ENCODE assay signal across 7 mouse cellular contexts in genomic region chr10:80265149-80265486, GRCm38 (mm10). TPM values are rescaled to one million over a fixed set of nuclear protein-coding genes. Genes with fewer than 3 reads are reported as not detected.
DNase-seq lines count a peak whose midpoint lies in the region; ATAC-seq and TF ChIP-seq lines count a peak whose summit lies in the region.

No protein-coding gene starts in this region.

- no peak for TF ChIP-seq CTCF in lung, embryonic 14.5 days (IDR thresholded peaks at IDR 0.05; ENCODE audit: low read depth)
- TF ChIP-seq CTCF in embryonic fibroblast, embryonic 13.5 days (IDR thresholded peaks at IDR 0.05; ENCODE audit: borderline replicate concordance, insufficient read depth, low read length): no peak
- TF ChIP-seq CTCF in olfactory bulb, adult 2 months (IDR thresholded peaks at IDR 0.05; ENCODE audit: insufficient read depth, low read depth, low read length): no peak

- H3K9ac ChIP-seq in lung, embryonic 14.5 days: peak overlapping the region; percentile 93
- H3K9ac ChIP-seq in limb, embryonic 11.5 days (ENCODE audit: low read length): peak overlapping the region; percentile 90

- H3K36me3 ChIP-seq in lung, embryonic 14.5 days (ENCODE audit: insufficient read depth): peaks cover 24% of the 10 kb centered on the region
- H3K36me3 ChIP-seq in limb, embryonic 11.5 days (ENCODE audit: control insufficient read depth, insufficient read depth, low read length): peaks cover 9% of the 10 kb centered on the region; the same call in 1 of the 2 replicates

- H3K4me3 ChIP-seq in lung, embryonic 14.5 days (ENCODE audit: low read depth, low read length): peak overlapping the region; percentile 89
- peak overlapping the region; percentile 99 for H3K4me3 ChIP-seq in embryonic fibroblast, embryonic 13.5 days (ENCODE audit: insufficient read depth, low read length)
- H3K4me3 ChIP-seq in limb, embryonic 11.5 days (ENCODE audit: low read depth, low read length): peak overlapping the region; percentile 59
- peak overlapping the region; percentile 86 for H3K4me3 ChIP-seq in olfactory bulb, adult 2 months (ENCODE audit: insufficient read depth, low read depth, low read length)

- H3K4me1 ChIP-seq in lung, embryonic 14.5 days (ENCODE audit: insufficient read depth): peaks cover 14% of the 10 kb centered on the region
- peaks cover 7% of the 10 kb centered on the region for H3K4me1 ChIP-seq in embryonic fibroblast, embryonic 13.5 days (ENCODE audit: control insufficient read depth, insufficient read depth, low read length)
- H3K4me1 ChIP-seq in limb, embryonic 11.5 days (ENCODE audit: control insufficient read depth, insufficient read depth, low read length): peaks cover 30% of the 10 kb centered on the region
- H3K4me1 ChIP-seq in olfactory bulb, adult 2 months (ENCODE audit: control insufficient read depth, insufficient read depth, low read length): peaks cover 40% of the 10 kb centered on the region

- no peak for ATAC-seq in lung, embryonic 14.5 days (ENCODE audit: insufficient read depth)
- no peak for ATAC-seq in limb, embryonic 11.5 days (ENCODE audit: insufficient number of reproducible peaks, low FRiP score, low TSS enrichment, low read depth)

- peak overlapping the region; percentile 75 for H3K4me2 ChIP-seq in lung, embryonic 14.5 days
- H3K4me2 ChIP-seq in limb, embryonic 11.5 days (ENCODE audit: low read depth, severe bottlenecking): peak overlapping the region; percentile 86

- TF ChIP-seq POLR2A in embryonic fibroblast, embryonic 13.5 days (IDR thresholded peaks at IDR 0.05; ENCODE audit: low read depth, low read length): no peak
- no peak for TF ChIP-seq POLR2A in olfactory bulb, adult 2 months (IDR thresholded peaks at IDR 0.05; ENCODE audit: insufficient read depth, low read depth, low read length)

- WGBS in lung, embryonic 14.5 days: 0% methylated on average over 18 of the region's 18 CpGs
- under 1% methylated on average over 18 of the region's 18 CpGs for WGBS in limb, embryonic 11.5 days
- under 1% methylated on average over 18 of the region's 18 CpGs for WGBS in olfactory bulb, adult 2 months

- DNase-seq in lung, embryonic 14.5 days: no peak
- DNase-seq in lung, postnatal 36 days: no peak
- DNase-seq in limb, embryonic 11.5 days (ENCODE audit: low spot score): no peak
- DNase-seq in layer of hippocampus, adult 11-12 months (ENCODE audit: low spot score): no peak
- DNase-seq in gastrocnemius, adult 18-20 months (ENCODE audit: low spot score): no peak

- peak overlapping the region; percentile 50 for H3K27ac ChIP-seq in lung, embryonic 14.5 days (ENCODE audit: low read depth)
- peak overlapping the region; percentile 38; the same call in 1 of the 2 replicates for H3K27ac ChIP-seq in embryonic fibroblast, embryonic 13.5 days (ENCODE audit: insufficient read depth, low read length)
- H3K27ac ChIP-seq in limb, embryonic 11.5 days (replicated peaks; ENCODE audit: low read depth, low read length): no peak overlapping the region
- H3K27ac ChIP-seq in olfactory bulb, adult 2 months (ENCODE audit: insufficient read depth, low read depth, low read length): peak overlapping the region; percentile 67

- H3K9me3 ChIP-seq in lung, embryonic 14.5 days (ENCODE audit: low read depth, low read length): no peaks in the 10 kb centered on the region
- H3K9me3 ChIP-seq in limb, embryonic 11.5 days (ENCODE audit: control insufficient read depth, low read length): no peaks in the 10 kb centered on the region

- H3K27me3 ChIP-seq in lung, embryonic 14.5 days (ENCODE audit: insufficient read depth, low read length): no peaks in the 10 kb centered on the region
- H3K27me3 ChIP-seq in limb, embryonic 11.5 days (ENCODE audit: control insufficient read depth, insufficient read depth, low read length): no peaks in the 10 kb centered on the region

RNA-seq across cellular contexts. Expression of gene Dazap1, which starts 3.8 kb away (rescaled TPM):
- 44.9 and 49.3 TPM in 2 replicates for polyA plus RNA-seq in lung, embryonic 14.5 days (2014; fragmentation: Nextera tagmentation; extraction: Ambion mirVana)
- 117 and 142 TPM in 2 replicates for polyA plus RNA-seq in embryonic fibroblast, embryonic 13.5 days (2011; ENCODE audit: insufficient read length, low read depth, missing spikeins)
- 51.7 and 55.6 TPM in 2 replicates for polyA plus RNA-seq in limb, embryonic 11.5 days (2014; fragmentation: Nextera tagmentation; extraction: Ambion mirVana)
- not detected in 2 replicates for polyA plus RNA-seq in olfactory bulb, adult 2 months (2012; ENCODE audit: insufficient read depth, insufficient read length, low replicate concordance, missing spikeins)
- 10 to 100 TPM; 34.2 to 38.8 TPM for total RNA-seq in gastrocnemius, adult 18-20 months (2021)

RNA-seq across cellular contexts. Expression of gene Gamt, which starts 4.3 kb away (rescaled TPM):
- polyA plus RNA-seq in lung, embryonic 14.5 days (2014; fragmentation: Nextera tagmentation; extraction: Ambion mirVana): 26.8 and 29.4 TPM in 2 replicates
- 19.9 and 21.9 TPM in 2 replicates for polyA plus RNA-seq in embryonic fibroblast, embryonic 13.5 days (2011; ENCODE audit: insufficient read length, low read depth, missing spikeins)
- 18.9 and 20.1 TPM in 2 replicates for polyA plus RNA-seq in limb, embryonic 11.5 days (2014; fragmentation: Nextera tagmentation; extraction: Ambion mirVana)
- polyA plus RNA-seq in olfactory bulb, adult 2 months (2012; ENCODE audit: insufficient read depth, insufficient read length, low replicate concordance, missing spikeins): not detected in 2 replicates
- 10 to 100 TPM; 27.4 to 28.7 TPM for total RNA-seq in gastrocnemius, adult 18-20 months (2021)

RNA-seq across cellular contexts. Expression of gene Ndufs7, which starts 16.2 kb away (rescaled TPM):
- 318 and 319 TPM in 2 replicates for polyA plus RNA-seq in lung, embryonic 14.5 days (2014; fragmentation: Nextera tagmentation; extraction: Ambion mirVana)
- 65.5 and 65.7 TPM in 2 replicates for polyA plus RNA-seq in embryonic fibroblast, embryonic 13.5 days (2011; ENCODE audit: insufficient read length, low read depth, missing spikeins)
- 266 and 281 TPM in 2 replicates for polyA plus RNA-seq in limb, embryonic 11.5 days (2014; fragmentation: Nextera tagmentation; extraction: Ambion mirVana)
- polyA plus RNA-seq in olfactory bulb, adult 2 months (2012; ENCODE audit: insufficient read depth, insufficient read length, low replicate concordance, missing spikeins): not detected in 2 replicates
- 100 to 1,000 TPM; 578 to 613 TPM for total RNA-seq in gastrocnemius, adult 18-20 months (2021)

RNA-seq across cellular contexts. Expression of gene Rps15, which starts 27.1 kb away (rescaled TPM):
- 1,192 and 1,202 TPM in 2 replicates for polyA plus RNA-seq in lung, embryonic 14.5 days (2014; fragmentation: Nextera tagmentation; extraction: Ambion mirVana)
- polyA plus RNA-seq in embryonic fibroblast, embryonic 13.5 days (2011; ENCODE audit: insufficient read length, low read depth, missing spikeins): 2,340 and 2,493 TPM in 2 replicates
- 1,071 TPM in 2 replicates for polyA plus RNA-seq in limb, embryonic 11.5 days (2014; fragmentation: Nextera tagmentation; extraction: Ambion mirVana)
- polyA plus RNA-seq in olfactory bulb, adult 2 months (2012; ENCODE audit: insufficient read depth, insufficient read length, low replicate concordance, missing spikeins): 978 TPM in 1 of 2 replicates, not detected in the other
- 100 to 1,000 TPM; 703 to 778 TPM for total RNA-seq in gastrocnemius, adult 18-20 months (2021)

RNA-seq across cellular contexts. Expression of gene Apc2, which starts 30.7 kb away (rescaled TPM):
- 0.62 and 0.96 TPM in 2 replicates for polyA plus RNA-seq in lung, embryonic 14.5 days (2014; fragmentation: Nextera tagmentation; extraction: Ambion mirVana)
- polyA plus RNA-seq in embryonic fibroblast, embryonic 13.5 days (2011; ENCODE audit: insufficient read length, low read depth, missing spikeins): 2.5 and 3.7 TPM in 2 replicates
- 4.5 and 5.0 TPM in 2 replicates for polyA plus RNA-seq in limb, embryonic 11.5 days (2014; fragmentation: Nextera tagmentation; extraction: Ambion mirVana)
- not detected in 2 replicates for polyA plus RNA-seq in olfactory bulb, adult 2 months (2012; ENCODE audit: insufficient read depth, insufficient read length, low replicate concordance, missing spikeins)
- under 1 TPM; 0.18 to 0.31 TPM for total RNA-seq in gastrocnemius, adult 18-20 months (2021)

Comparison
In these comparisons a context has a peak if more than half of its experiments do, and no peak if none do; other contexts are left out.
1. RNA of gene Gamt, which starts 4.3 kb away (polyA plus RNA-seq): 26.8 to 29.4 TPM in lung, embryonic 14.5 days, 19.9 to 21.9 TPM in embryonic fibroblast, embryonic 13.5 days and 18.9 to 20.1 TPM in limb, embryonic 11.5 days; not detected in olfactory bulb, adult 2 months; every median in the first group is over 10 times any median in the second.
2. Peak in every context shown above with its lines, with median percentiles within 50 percentile points of each other: H3K4me3 ChIP-seq.